Mouse (Mus musculus): ENCODE results near the gene Pcdh19. TPM values are rescaled to one million over a fixed set of nuclear protein-coding genes. Genes with fewer than 3 reads are reported as not detected.
"Not testable (repeated sequence)": the region's sequence is repeated elsewhere in the genome, so short reads cannot be mapped to it uniquely, and the experiment has no call there.

The Pcdh19 gene
- total and polyA plus RNA-seq, 3 experiments = not detected

DNA sequence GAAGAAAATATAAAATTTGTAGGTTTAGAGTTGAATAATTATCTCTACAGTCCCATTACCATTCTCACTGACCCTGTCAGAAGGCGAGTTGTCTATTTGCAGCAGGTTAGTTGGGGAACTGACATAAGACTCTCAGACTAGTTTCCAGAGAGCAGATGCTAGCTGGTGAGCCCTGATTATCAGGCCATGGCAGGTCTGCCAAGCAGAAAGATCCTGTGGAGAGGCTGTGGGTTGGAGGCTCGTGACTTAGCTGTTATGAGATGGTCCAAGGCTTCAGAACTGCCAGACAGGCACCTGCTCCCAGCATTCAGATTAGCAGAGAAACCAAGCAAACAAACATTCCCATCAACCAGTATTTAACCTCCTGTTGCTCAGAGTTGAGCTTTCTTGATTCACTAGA is 21.8 kb upstream of the Pcdh19 start:
- Histone ChIP-seq H3K4me1 (ENCODE audit: control insufficient read depth in 1 of 2, insufficient read depth in 2 of 2) (no peaks in the 10 kb centered on the region), H3K36me3 (replicated peaks in 1 of 2; ENCODE audit: control insufficient read depth in 1 of 2, insufficient read depth in 1 of 2, low read length in 1 of 2) (no peaks in the 10 kb centered on the region), H3K9me3 (replicated peaks; ENCODE audit: low read length) (no peaks in the 10 kb centered on the region), H3K9ac (ENCODE audit: insufficient read depth, low read depth) (no peak overlapping the region), H3K4me3 (replicated peaks in 1 of 3; ENCODE audit: low read depth in 2 of 3, low read length in 2 of 3, poor library complexity in 1 of 3) (no peak overlapping the region), H3K4me2 (ENCODE audit: insufficient read depth, low read depth, poor library complexity, severe bottlenecking) (no peak overlapping the region), H3K79me2 (replicated peaks; ENCODE audit: control insufficient read depth, extremely low read depth, insufficient read depth, poor library complexity, severe bottlenecking) (no peaks in the 10 kb centered on the region), H3K27ac (ENCODE audit: insufficient read depth, low read depth) (no peak overlapping the region), H3K27me3 (replicated peaks) (no peaks in the 10 kb centered on the region)
- dilution Hi-C loops (cut with MboI; ENCODE audit: extremely low pct_ligation_motif_present, extremely low pct_unique_long_range_greater_than_20kb, low sequenced_read_pairs) = no loop called here
- TF ChIP-seq EP300 (IDR thresholded peaks at IDR 0.05; ENCODE audit: low read length) (no peak), IRF4 (IDR thresholded peaks at IDR 0.05; ENCODE audit: low read depth, low read length) (no peak), RCOR1 (conservative IDR thresholded peaks at IDR 0.05; ENCODE audit: low read depth, low read length) (no peak), UBTF (IDR thresholded peaks at IDR 0.05; ENCODE audit: low read depth, low read length) (no peak), ZKSCAN1 (IDR thresholded peaks at IDR 0.05; ENCODE audit: borderline replicate concordance, low read depth, low read length) (no peak), ZNF384 (IDR thresholded peaks at IDR 0.05; ENCODE audit: low read depth, low read length) (no peak), RAD21 (IDR thresholded peaks at IDR 0.05; ENCODE audit: low read depth, low read length) (no peak), E2F4 (IDR thresholded peaks at IDR 0.05; ENCODE audit: insufficient replicate concordance, low read depth, low read length) (no peak), MAFK (IDR thresholded peaks at IDR 0.05; ENCODE audit: insufficient replicate concordance, low read length) (no peak), MAX (IDR thresholded peaks at IDR 0.05; ENCODE audit: low read length) (no peak), TCF12 (IDR thresholded peaks at IDR 0.05; ENCODE audit: low read depth, low read length) (no peak), NRF1 (IDR thresholded peaks at IDR 0.05; ENCODE audit: low read depth, low read length) (no peak), NELFE (IDR thresholded peaks at IDR 0.05; ENCODE audit: low read depth, low read length) (no peak), GABPA (IDR thresholded peaks at IDR 0.05; ENCODE audit: insufficient replicate concordance, low read depth, low read length) (no peak), SIN3A (IDR thresholded peaks at IDR 0.05; ENCODE audit: low read length) (no peak), KAT2A (IDR thresholded peaks at IDR 0.05; ENCODE audit: insufficient replicate concordance, low read length) (no peak), CHD2 (IDR thresholded peaks at IDR 0.05; ENCODE audit: low read length) (no peak), MAZ (IDR thresholded peaks at IDR 0.05; ENCODE audit: low read depth, low read length) (no peak)
- no peak for DNase-seq (ENCODE audit: extremely low read depth)
- in situ Hi-C loops (cut with MboI; ENCODE audit: low pct_ligation_motif_present, low pct_unique_long_range_greater_than_20kb, low sequenced_read_pairs) = no loop called here

DNA sequence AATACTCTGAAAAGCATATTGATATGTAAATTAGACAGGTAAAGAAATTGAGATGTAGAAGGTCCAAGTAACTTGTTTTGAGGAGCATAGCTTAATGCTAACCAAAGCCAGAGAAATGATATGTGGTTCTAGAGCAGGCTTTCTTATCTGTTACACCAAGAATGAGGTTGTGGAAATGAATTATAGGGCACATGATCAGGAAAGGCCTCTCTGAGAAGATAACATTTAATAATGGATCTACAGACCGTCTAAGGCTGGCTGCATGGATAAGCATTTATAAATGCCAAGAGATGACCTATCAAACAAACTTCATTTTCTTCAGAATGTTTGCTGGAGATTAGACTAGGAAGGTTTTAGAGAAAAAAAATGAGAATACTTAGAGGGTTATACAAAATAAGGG is 14.1 kb upstream of the Pcdh19 start:
- no peaks in the 10 kb centered on the region for H3K4me1 ChIP-seq (ENCODE audit: control insufficient read depth in 1 of 2, insufficient read depth in 2 of 2)
- no peak overlapping the region for H3K4me3 ChIP-seq (replicated peaks in 1 of 3; ENCODE audit: low read depth in 2 of 3, low read length in 2 of 3, poor library complexity in 1 of 3)
- in situ Hi-C loops (cut with MboI; ENCODE audit: low pct_ligation_motif_present, low pct_unique_long_range_greater_than_20kb, low sequenced_read_pairs) = no loop called here
- no peak overlapping the region for H3K4me2 ChIP-seq (ENCODE audit: insufficient read depth, low read depth, poor library complexity, severe bottlenecking)
- H3K27me3 ChIP-seq (replicated peaks) = no peaks in the 10 kb centered on the region
- DNase-seq (ENCODE audit: extremely low read depth) = no peak
- H3K79me2 ChIP-seq (replicated peaks; ENCODE audit: control insufficient read depth, extremely low read depth, insufficient read depth, poor library complexity, severe bottlenecking) = no peaks in the 10 kb centered on the region
- H3K27ac ChIP-seq (ENCODE audit: insufficient read depth, low read depth) = no peak overlapping the region
- no peaks in the 10 kb centered on the region for H3K9me3 ChIP-seq (replicated peaks; ENCODE audit: low read length)
- no peak for TF ChIP-seq PAX5 (IDR thresholded peaks at IDR 0.05; ENCODE audit: low read length)
- TF ChIP-seq GABPA (IDR thresholded peaks at IDR 0.05; ENCODE audit: insufficient replicate concordance, low read depth, low read length) = no peak
- TF ChIP-seq USF1 (IDR thresholded peaks at IDR 0.05; ENCODE audit: low read depth, low read length) = no peak
- no peak for TF ChIP-seq TBP (conservative IDR thresholded peaks at IDR 0.05; ENCODE audit: low read depth, low read length)
- TF ChIP-seq E2F4 (IDR thresholded peaks at IDR 0.05; ENCODE audit: insufficient replicate concordance, low read depth, low read length) = no peak
- no peak for TF ChIP-seq CHD2 (IDR thresholded peaks at IDR 0.05; ENCODE audit: low read length)
- TF ChIP-seq ZC3H11A (IDR thresholded peaks at IDR 0.05; ENCODE audit: low read depth, low read length) = no peak
- no peak for TF ChIP-seq MAFK (IDR thresholded peaks at IDR 0.05; ENCODE audit: insufficient replicate concordance, low read length)
- no peak for TF ChIP-seq MAX (IDR thresholded peaks at IDR 0.05; ENCODE audit: low read length)
- no peak for TF ChIP-seq SIN3A (IDR thresholded peaks at IDR 0.05; ENCODE audit: low read length)
- TF ChIP-seq KAT2A (IDR thresholded peaks at IDR 0.05; ENCODE audit: insufficient replicate concordance, low read length) = no peak
- TF ChIP-seq UBTF (IDR thresholded peaks at IDR 0.05; ENCODE audit: low read depth, low read length) = no peak
- no peak for TF ChIP-seq POLR2A (IDR thresholded peaks at IDR 0.05; ENCODE audit: low read depth, low read length)
- TF ChIP-seq ELF1 (IDR thresholded peaks at IDR 0.05; ENCODE audit: low read depth, low read length) = no peak
- no peak overlapping the region for H3K9ac ChIP-seq (ENCODE audit: insufficient read depth, low read depth)
- dilution Hi-C loops (cut with MboI; ENCODE audit: extremely low pct_ligation_motif_present, extremely low pct_unique_long_range_greater_than_20kb, low sequenced_read_pairs) = no loop called here
- no peaks in the 10 kb centered on the region for H3K36me3 ChIP-seq (replicated peaks in 1 of 2; ENCODE audit: control insufficient read depth in 1 of 2, insufficient read depth in 1 of 2, low read length in 1 of 2)

DNA sequence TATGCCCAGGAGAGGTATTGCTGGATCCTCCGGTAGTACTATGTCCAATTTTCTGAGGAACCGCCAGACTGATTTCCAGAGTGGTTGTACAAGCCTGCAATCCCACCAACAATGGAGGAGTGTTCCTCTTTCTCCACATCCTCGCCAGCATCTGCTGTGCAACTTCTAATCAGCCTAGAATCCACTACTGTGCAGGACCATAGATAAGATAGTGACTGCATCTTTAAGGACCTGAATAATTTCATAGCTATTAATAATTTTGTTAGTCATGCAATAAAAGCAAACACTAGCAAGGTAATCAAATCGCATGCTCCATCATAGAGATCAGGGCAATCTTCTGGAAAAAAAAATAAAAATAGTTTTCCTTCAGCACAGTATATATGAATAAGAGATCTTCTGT is 9.1 kb upstream of the Pcdh19 start:
- H3K9me3 ChIP-seq (replicated peaks; ENCODE audit: low read length); DNase-seq (ENCODE audit: extremely low read depth); H3K36me3 ChIP-seq (replicated peaks in 1 of 2; ENCODE audit: control insufficient read depth in 1 of 2, insufficient read depth in 1 of 2, low read length in 1 of 2); H3K9ac ChIP-seq (ENCODE audit: insufficient read depth, low read depth); H3K79me2 ChIP-seq (replicated peaks; ENCODE audit: control insufficient read depth, extremely low read depth, insufficient read depth, poor library complexity, severe bottlenecking); H3K4me2 ChIP-seq (ENCODE audit: insufficient read depth, low read depth, poor library complexity, severe bottlenecking); dilution Hi-C loops (cut with MboI; ENCODE audit: extremely low pct_ligation_motif_present, extremely low pct_unique_long_range_greater_than_20kb, low sequenced_read_pairs); H3K4me1 ChIP-seq (ENCODE audit: control insufficient read depth in 1 of 2, insufficient read depth in 2 of 2); H3K4me3 ChIP-seq (replicated peaks in 1 of 3; ENCODE audit: low read depth in 2 of 3, low read length in 2 of 3, poor library complexity in 1 of 3); H3K27me3 ChIP-seq (replicated peaks); H3K27ac ChIP-seq (ENCODE audit: insufficient read depth, low read depth); in situ Hi-C loops (cut with MboI; ENCODE audit: low pct_ligation_motif_present, low pct_unique_long_range_greater_than_20kb, low sequenced_read_pairs): not testable (repeated sequence)

Measured in CH12.LX (cell line).